Mouse (Mus musculus) embryonic facial prominence, embryonic 12.5 days (tissue): ENCODE results near the gene Nav2. TPM values are rescaled to one million over a fixed set of nuclear protein-coding genes. Genes with fewer than 3 reads are reported as not detected.

Source experiments
- ATAC-seq: fragments of 200-750 bp; cut with Nextera tagmentation; 2 replicates; pipeline ENCODE4 v1.8.0; 2017; ENCODE audit not compliant: insufficient number of reproducible peaks, insufficient read depth, low FRiP score, low TSS enrichment
- H3K27ac ChIP-seq: fragments of 300-500 bp; sonication (generic); 2 replicates; pipeline ENCODE4 v1.5.1; 2016; ENCODE audit warnings: mild to moderate bottlenecking
- H3K27me3 ChIP-seq: fragments of 300-500 bp; sonication (generic); 2 replicates; pipeline ENCODE4 v1.6.1; 2016; ENCODE audit warnings: mild to moderate bottlenecking, moderate library complexity
- H3K36me3 ChIP-seq: fragments of 300-500 bp; sonication (generic); 2 replicates; pipeline ENCODE4 v1.6.1; 2016; ENCODE audit warnings: mild to moderate bottlenecking
- H3K4me1 ChIP-seq: fragments of 300-500 bp; sonication (generic); 2 replicates; pipeline ENCODE4 v1.6.1; 2016
- H3K4me2 ChIP-seq: fragments of 300-500 bp; sonication (generic); replicated peaks from 2 replicates; pipeline ENCODE4 v1.6.1; 2016; ENCODE audit warnings: mild to moderate bottlenecking, moderate library complexity
- H3K4me3 ChIP-seq: fragments of 300-500 bp; sonication (generic); 2 replicates; pipeline ENCODE4 v1.5.1; 2016; ENCODE audit warnings: mild to moderate bottlenecking
- H3K9ac ChIP-seq: fragments of 300-500 bp; sonication (generic); 2 replicates; pipeline ENCODE4 v1.6.1; 2016; ENCODE audit warnings: mild to moderate bottlenecking, moderate library complexity
- H3K9me3 ChIP-seq: fragments of 300-500 bp; sonication (generic); 2 replicates; pipeline ENCODE4 v1.6.1; 2016; ENCODE audit warnings: mild to moderate bottlenecking, moderate library complexity
- WGBS: fragments of 180-500 bp; shearing (Covaris S2); methylation state at CpG from one replicate; pipeline ENCODE4 v1.1.7; 2016; 5-methylcytosine and 5-hydroxymethylcytosine counted together
- polyA plus RNA-seq: library from polyadenylated mRNA; unstranded; fragments of >200 nt; fragmentation: Nextera tagmentation; extraction: Ambion mirVana; gene quantifications from 2 replicates; pipeline ENCODE4 v1.2.1, GENCODE M21; 2016

The Nav2 gene
- polyA plus RNA-seq, 1 experiment from 2014 or later: 14.2 TPM

GRCm38 (mm10) chr7:48914630-48915506 lies 6.4 kb downstream of the Nav2 start:
- no peak overlapping the region for H3K27ac ChIP-seq
- H3K4me1 ChIP-seq: peaks cover 4% of the 10 kb centered on the region; the same call in 1 of the 2 replicates
- no peak overlapping the region for H3K4me3 ChIP-seq
- 35% methylated on average over 12 of the region's 12 CpGs for WGBS
- H3K9ac ChIP-seq: no peak overlapping the region
- ATAC-seq: no peak
- no peaks in the 10 kb centered on the region for H3K9me3 ChIP-seq
- H3K36me3 ChIP-seq: no peaks in the 10 kb centered on the region
- peaks cover 12% of the 10 kb centered on the region for H3K27me3 ChIP-seq
- H3K4me2 ChIP-seq: no peak overlapping the region

- ATAC-seq: no peak
- Histone ChIP-seq H3K9me3 (no peaks in the 10 kb centered on the region), H3K9ac (no peak overlapping the region), H3K4me2 (no peak overlapping the region), H3K36me3 (no peaks in the 10 kb centered on the region), H3K27ac (no peak overlapping the region), H3K27me3 (peaks cover 12% of the 10 kb centered on the region), H3K4me1 (peaks cover 4% of the 10 kb centered on the region; the same call in 1 of the 2 replicates), H3K4me3 (no peak overlapping the region)
- WGBS: 18% methylated on average over 5 of the region's 5 CpGs
Measured at GRCm38 (mm10) chr7:48917463-48917862, 8.9 kb downstream of the Nav2 start.

GRCm38 (mm10) chr7:48917988-48918387 lies 9.5 kb downstream of the Nav2 start:
- Histone ChIP-seq H3K4me2 (no peak overlapping the region), H3K4me1 (peaks cover 4% of the 10 kb centered on the region; the same call in 1 of the 2 replicates), H3K9me3 (no peaks in the 10 kb centered on the region), H3K4me3 (no peak overlapping the region), H3K27ac (no peak overlapping the region), H3K36me3 (no peaks in the 10 kb centered on the region), H3K9ac (no peak overlapping the region; the same call in 1 of the 2 replicates), H3K27me3 (peaks cover 12% of the 10 kb centered on the region)
- WGBS: 20% methylated on average over 5 of the region's 5 CpGs
- ATAC-seq: no peak

GRCm38 (mm10) chr7:48918389-48918788 lies 9.9 kb downstream of the Nav2 start:
- 33% methylated on average over 11 of the region's 11 CpGs for WGBS
- Histone ChIP-seq H3K27ac (no peak overlapping the region), H3K9ac (no peak overlapping the region; the same call in 1 of the 2 replicates), H3K4me3 (no peak overlapping the region), H3K36me3 (no peaks in the 10 kb centered on the region), H3K4me2 (no peak overlapping the region), H3K4me1 (peaks cover 4% of the 10 kb centered on the region; the same call in 1 of the 2 replicates), H3K9me3 (no peaks in the 10 kb centered on the region), H3K27me3 (peaks cover 12% of the 10 kb centered on the region)
- no peak for ATAC-seq

GRCm38 (mm10) chr7:48923620-48924019 lies 15.1 kb downstream of the Nav2 start:
- ATAC-seq: no peak
- no peak overlapping the region for H3K4me2 ChIP-seq
- no peak overlapping the region for H3K9ac ChIP-seq
- H3K9me3 ChIP-seq: no peaks in the 10 kb centered on the region
- H3K27me3 ChIP-seq: no peaks in the 10 kb centered on the region
- no peak overlapping the region for H3K27ac ChIP-seq
- WGBS: 70% methylated on average over 10 of the region's 10 CpGs
- no peak overlapping the region for H3K4me3 ChIP-seq
- H3K4me1 ChIP-seq: no peaks in the 10 kb centered on the region
- no peaks in the 10 kb centered on the region for H3K36me3 ChIP-seq

GRCm38 (mm10) chr7:48925214-48925613 lies 16.7 kb downstream of the Nav2 start:
- Histone ChIP-seq H3K4me3 (no peak overlapping the region), H3K9ac (no peak overlapping the region), H3K9me3 (no peaks in the 10 kb centered on the region), H3K4me2 (no peak overlapping the region), H3K4me1 (no peaks in the 10 kb centered on the region), H3K27me3 (no peaks in the 10 kb centered on the region), H3K27ac (no peak overlapping the region), H3K36me3 (no peaks in the 10 kb centered on the region)
- 79% methylated on average over 3 of the region's 3 CpGs for WGBS
- no peak for ATAC-seq

GRCm38 (mm10) chr7:48928364-48928763 lies 19.8 kb downstream of the Nav2 start:
- WGBS: 15% methylated on average over 3 of the region's 3 CpGs
- ATAC-seq: no peak
- H3K27ac ChIP-seq: no peak overlapping the region
- H3K4me3 ChIP-seq: no peak overlapping the region
- no peak overlapping the region for H3K9ac ChIP-seq
- H3K36me3 ChIP-seq: no peaks in the 10 kb centered on the region
- no peaks in the 10 kb centered on the region for H3K9me3 ChIP-seq
- no peaks in the 10 kb centered on the region for H3K4me1 ChIP-seq
- no peaks in the 10 kb centered on the region; the same call in 1 of the 2 replicates for H3K27me3 ChIP-seq
- H3K4me2 ChIP-seq: no peak overlapping the region

GRCm38 (mm10) chr7:48930399-48930798 lies 21.9 kb downstream of the Nav2 start:
- no peaks in the 10 kb centered on the region for H3K4me1 ChIP-seq
- no peaks in the 10 kb centered on the region; the same call in 1 of the 2 replicates for H3K27me3 ChIP-seq
- 65% methylated on average over 5 of the region's 5 CpGs for WGBS
- no peak overlapping the region for H3K9ac ChIP-seq
- no peak overlapping the region for H3K27ac ChIP-seq
- no peaks in the 10 kb centered on the region for H3K36me3 ChIP-seq
- ATAC-seq: no peak
- no peaks in the 10 kb centered on the region for H3K9me3 ChIP-seq
- no peak overlapping the region for H3K4me3 ChIP-seq
- no peak overlapping the region for H3K4me2 ChIP-seq

GRCm38 (mm10) chr7:48932138-48932537 lies 23.6 kb downstream of the Nav2 start:
- WGBS: 69% methylated on average over 2 of the region's 2 CpGs

GRCm38 (mm10) chr7:48934816-48935215 lies 26.3 kb downstream of the Nav2 start:
- no peak overlapping the region for H3K4me2 ChIP-seq

More at GRCm38 (mm10) chr7:48932138-48932537, 23.6 kb downstream of the Nav2 start:
- no peak for ATAC-seq
- Histone ChIP-seq H3K9ac (no peak overlapping the region), H3K27ac (no peak overlapping the region), H3K4me2 (no peak overlapping the region), H3K4me1 (no peaks in the 10 kb centered on the region), H3K9me3 (no peaks in the 10 kb centered on the region), H3K27me3 (no peaks in the 10 kb centered on the region; the same call in 1 of the 2 replicates), H3K4me3 (no peak overlapping the region), H3K36me3 (no peaks in the 10 kb centered on the region)

GRCm38 (mm10) chr7:48937562-48937961 lies 29.0 kb downstream of the Nav2 start:
- no peak overlapping the region for H3K4me2 ChIP-seq
- ATAC-seq: no peak
- 78% methylated on average over 11 of the region's 11 CpGs for WGBS
- H3K27me3 ChIP-seq: no peaks in the 10 kb centered on the region
- H3K9ac ChIP-seq: no peak overlapping the region
- no peaks in the 10 kb centered on the region for H3K36me3 ChIP-seq
- H3K9me3 ChIP-seq: no peaks in the 10 kb centered on the region
- no peak overlapping the region for H3K27ac ChIP-seq
- H3K4me3 ChIP-seq: no peak overlapping the region
- no peaks in the 10 kb centered on the region for H3K4me1 ChIP-seq

More at GRCm38 (mm10) chr7:48934816-48935215, 26.3 kb downstream of the Nav2 start:
- Histone ChIP-seq H3K9me3 (no peaks in the 10 kb centered on the region), H3K4me1 (no peaks in the 10 kb centered on the region), H3K27me3 (no peaks in the 10 kb centered on the region; the same call in 1 of the 2 replicates), H3K9ac (no peak overlapping the region), H3K27ac (no peak overlapping the region), H3K4me3 (no peak overlapping the region), H3K36me3 (no peaks in the 10 kb centered on the region)
- no peak for ATAC-seq
- 74% methylated on average over 2 of the region's 2 CpGs for WGBS

- H3K27me3 ChIP-seq: no peaks in the 10 kb centered on the region
- no peaks in the 10 kb centered on the region for H3K9me3 ChIP-seq
- ATAC-seq: no peak
- H3K4me3 ChIP-seq: no peak overlapping the region
- WGBS: 32% methylated on average over 4 of the region's 4 CpGs
- no peak overlapping the region for H3K9ac ChIP-seq
- H3K4me2 ChIP-seq: no peak overlapping the region
- no peak overlapping the region for H3K27ac ChIP-seq
- H3K4me1 ChIP-seq: no peaks in the 10 kb centered on the region
- no peaks in the 10 kb centered on the region for H3K36me3 ChIP-seq
Measured at GRCm38 (mm10) chr7:48938190-48938589, 29.7 kb downstream of the Nav2 start.
